Mouse (Mus musculus) liver, embryonic 14.5 days (tissue): ENCODE results near the gene Lyzl4.

Source experiments
- CTCF ChIP-seq: IDR thresholded peaks from 2 replicates; pipeline ENCODE4 v1.5.1; 2016; ENCODE audit warnings: antibody characterized with exemption, low read depth, control low read depth
- EP300 ChIP-seq: IDR thresholded peaks from 2 replicates; pipeline ENCODE4 v1.6.1; 2016; ENCODE audit warnings: antibody characterized with exemption, low read depth

DNA sequence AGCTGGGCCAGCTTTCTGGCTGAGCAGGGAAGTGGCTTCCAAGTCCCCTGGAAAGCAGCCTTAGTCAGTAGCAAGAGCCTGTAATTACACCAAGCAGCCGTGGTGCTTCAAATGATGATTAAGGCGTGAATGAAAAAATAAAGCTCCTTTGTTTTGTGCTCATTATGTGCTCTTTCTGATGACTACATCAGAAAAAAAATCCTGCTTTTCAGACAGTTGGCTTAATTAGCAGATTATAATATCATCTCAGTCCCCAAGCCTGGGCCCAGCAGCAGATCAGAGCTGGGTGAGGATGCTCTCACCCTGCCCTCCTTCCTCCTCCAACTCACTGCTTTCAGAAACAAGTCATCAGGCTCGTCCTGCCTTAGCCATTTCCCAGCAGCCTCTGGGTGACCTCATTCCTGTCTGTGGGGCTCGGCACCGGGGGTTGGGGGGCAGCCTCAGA, 91.5 kb downstream of the Lyzl4 start:
- no peak for TF ChIP-seq EP300
- no peak for TF ChIP-seq CTCF
